Mouse (Mus musculus) hindbrain, embryonic 16.5 days (tissue): ENCODE measurements around the gene Gtpbp8. TPM values are rescaled to one million over a fixed set of nuclear protein-coding genes. Genes with fewer than 3 reads are reported as not detected.

Source experiments
- ATAC-seq: fragments of 200-750 bp; cut with Nextera tagmentation; 2 replicates; pipeline ENCODE4 v1.8.0; 2017; ENCODE audit warnings: moderate TSS enrichment, moderate library complexity
- H3K27ac ChIP-seq: fragments of 300-500 bp; sonication (generic); 2 replicates; pipeline ENCODE4 v1.5.1; 2014; ENCODE audit warnings: low read depth, mild to moderate bottlenecking, control low read depth, low read length, moderate library complexity
- H3K27me3 ChIP-seq: fragments of 300-500 bp; sonication (generic); replicated peaks from 2 replicates; pipeline ENCODE4 v1.6.1; 2014; ENCODE audit warnings: low read length; ENCODE audit not compliant: control insufficient read depth, insufficient read depth
- H3K36me3 ChIP-seq: fragments of 300-500 bp; sonication (generic); 2 replicates; pipeline ENCODE4 v1.6.1; 2014; ENCODE audit warnings: mild to moderate bottlenecking, low read length, moderate library complexity, mixed read lengths; ENCODE audit not compliant: control insufficient read depth, insufficient read depth
- H3K4me1 ChIP-seq: fragments of 300-500 bp; sonication (generic); 2 replicates; pipeline ENCODE4 v1.6.1; 2014; ENCODE audit warnings: low read depth, low read length; ENCODE audit not compliant: control insufficient read depth, insufficient read depth
- H3K4me2 ChIP-seq: fragments of 300-500 bp; sonication (generic); 2 replicates; pipeline ENCODE4 v1.6.1; 2014; ENCODE audit warnings: mild to moderate bottlenecking, low read length, control low read depth, moderate library complexity
- H3K4me3 ChIP-seq: fragments of 300-500 bp; sonication (generic); 2 replicates; pipeline ENCODE4 v1.5.1; 2014; ENCODE audit warnings: mild to moderate bottlenecking, low read length, control low read depth, moderate library complexity
- H3K9ac ChIP-seq: fragments of 300-500 bp; sonication (generic); 2 replicates; pipeline ENCODE4 v1.6.1; 2014; ENCODE audit warnings: low read depth, mild to moderate bottlenecking, control low read depth, low read length, moderate library complexity
- H3K9me3 ChIP-seq: fragments of 300-500 bp; sonication (generic); 2 replicates; pipeline ENCODE4 v1.6.1; 2014; ENCODE audit warnings: mild to moderate bottlenecking, low read length, moderate library complexity; ENCODE audit not compliant: control insufficient read depth
- WGBS: fragments of 180-500 bp; shearing (Covaris S2); extraction: QIAGEN DNeasy Blood & Tissue Kit; methylation state at CpG from one replicate; pipeline ENCODE4 v1.1.7; 2014; 5-methylcytosine and 5-hydroxymethylcytosine counted together
- polyA plus RNA-seq: library from polyadenylated mRNA; unstranded; fragments of >200 nt; fragmentation: Nextera tagmentation; extraction: Ambion mirVana; gene quantifications from 2 replicates; pipeline ENCODE4 v1.2.1, GENCODE M21; 2015

Gtpbp8 gene
- polyA plus RNA-seq, 1 experiment from 2014 or later = 35.4 TPM

DNA sequence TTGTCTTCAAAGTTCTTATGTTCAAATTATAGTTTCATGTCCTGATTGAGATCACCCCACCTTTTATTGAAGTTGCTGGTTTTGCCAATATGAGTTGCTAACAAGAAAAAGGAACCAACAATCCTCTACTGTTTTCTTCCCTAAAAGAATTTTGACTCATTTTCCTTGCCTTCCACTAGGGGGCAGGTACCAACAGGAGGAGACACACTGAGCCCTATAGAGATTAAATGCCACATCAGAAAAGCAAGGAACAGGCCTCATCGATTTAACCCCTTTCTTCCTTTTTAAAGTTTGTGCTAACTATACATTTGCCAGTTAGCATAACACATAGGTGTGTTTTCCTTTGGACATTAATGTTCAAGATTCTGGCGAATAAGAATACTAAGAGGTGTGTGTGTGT, 21.8 kb upstream of the Gtpbp8 start:
- Histone ChIP-seq H3K9ac (no peak overlapping the region), H3K4me1 (no peaks in the 10 kb centered on the region), H3K27ac (no peak overlapping the region), H3K4me2 (no peak overlapping the region), H3K36me3 (no peaks in the 10 kb centered on the region), H3K27me3 (no peaks in the 10 kb centered on the region), H3K4me3 (no peak overlapping the region), H3K9me3 (no peaks in the 10 kb centered on the region)
- WGBS = 63% methylated on average over 2 of the region's 2 CpGs
- peak; percentile 60; the same call in 1 of the 2 replicates for ATAC-seq

DNA sequence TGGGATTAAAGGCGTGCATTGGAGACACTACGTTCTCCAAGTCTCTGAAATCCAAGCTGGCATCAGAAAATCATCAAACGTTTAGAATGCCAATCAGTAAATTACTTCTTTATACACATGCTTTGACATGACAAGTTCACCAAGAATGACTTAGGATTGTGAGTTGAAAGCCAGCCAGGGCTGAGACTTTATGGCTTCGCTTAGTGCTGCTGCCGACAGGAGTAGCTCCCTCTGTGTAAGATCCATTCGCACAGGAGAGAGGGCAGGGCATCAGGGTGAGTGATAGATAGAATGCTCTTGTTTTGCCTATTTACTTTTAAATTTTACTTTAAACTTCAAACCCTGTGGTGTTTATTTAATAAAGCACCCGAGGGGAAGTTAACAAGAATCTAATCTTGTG, 21.3 kb upstream of the Gtpbp8 start:
- no peaks in the 10 kb centered on the region for H3K4me1 ChIP-seq
- no peak overlapping the region for H3K9ac ChIP-seq
- H3K36me3 ChIP-seq = no peaks in the 10 kb centered on the region
- H3K4me3 ChIP-seq = no peak overlapping the region
- no peak overlapping the region for H3K27ac ChIP-seq
- H3K9me3 ChIP-seq = no peaks in the 10 kb centered on the region
- no peaks in the 10 kb centered on the region for H3K27me3 ChIP-seq
- H3K4me2 ChIP-seq = no peak overlapping the region
- 89% methylated on average over 7 of the region's 7 CpGs for WGBS
- no peak for ATAC-seq

DNA sequence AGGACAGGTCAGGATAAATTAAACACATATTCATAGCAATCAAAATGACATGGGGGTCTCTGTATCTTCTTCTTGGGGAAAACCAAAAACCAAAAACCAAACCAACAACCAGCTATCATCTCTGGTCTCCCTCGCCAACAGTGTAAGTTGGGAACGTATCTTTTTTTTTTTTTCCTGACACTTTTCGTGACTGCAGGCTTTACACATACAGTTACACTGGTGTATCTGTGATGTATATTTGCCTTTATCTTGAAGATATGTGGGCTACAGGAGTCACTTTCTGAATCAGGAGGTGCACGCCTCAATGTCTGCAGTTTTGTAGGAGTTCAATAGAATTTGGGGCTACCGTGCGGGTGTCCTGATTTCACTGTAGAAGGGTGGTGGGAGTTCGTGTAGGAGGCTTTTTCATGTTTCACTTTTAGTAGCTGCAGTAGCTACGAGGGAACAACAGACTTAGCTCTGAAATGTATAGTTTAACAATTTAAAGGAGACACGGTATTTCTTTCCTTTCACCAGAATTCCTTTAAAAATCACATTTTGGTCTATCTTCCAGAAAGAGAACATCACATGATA, 20.2 kb upstream of the Gtpbp8 start:
- Histone ChIP-seq H3K36me3 (no peaks in the 10 kb centered on the region), H3K9ac (no peak overlapping the region), H3K4me2 (no peak overlapping the region), H3K27me3 (no peaks in the 10 kb centered on the region), H3K4me3 (no peak overlapping the region), H3K27ac (no peak overlapping the region), H3K9me3 (no peaks in the 10 kb centered on the region), H3K4me1 (no peaks in the 10 kb centered on the region)
- WGBS = 92% methylated on average over 9 of the region's 9 CpGs
- no peak for ATAC-seq

DNA sequence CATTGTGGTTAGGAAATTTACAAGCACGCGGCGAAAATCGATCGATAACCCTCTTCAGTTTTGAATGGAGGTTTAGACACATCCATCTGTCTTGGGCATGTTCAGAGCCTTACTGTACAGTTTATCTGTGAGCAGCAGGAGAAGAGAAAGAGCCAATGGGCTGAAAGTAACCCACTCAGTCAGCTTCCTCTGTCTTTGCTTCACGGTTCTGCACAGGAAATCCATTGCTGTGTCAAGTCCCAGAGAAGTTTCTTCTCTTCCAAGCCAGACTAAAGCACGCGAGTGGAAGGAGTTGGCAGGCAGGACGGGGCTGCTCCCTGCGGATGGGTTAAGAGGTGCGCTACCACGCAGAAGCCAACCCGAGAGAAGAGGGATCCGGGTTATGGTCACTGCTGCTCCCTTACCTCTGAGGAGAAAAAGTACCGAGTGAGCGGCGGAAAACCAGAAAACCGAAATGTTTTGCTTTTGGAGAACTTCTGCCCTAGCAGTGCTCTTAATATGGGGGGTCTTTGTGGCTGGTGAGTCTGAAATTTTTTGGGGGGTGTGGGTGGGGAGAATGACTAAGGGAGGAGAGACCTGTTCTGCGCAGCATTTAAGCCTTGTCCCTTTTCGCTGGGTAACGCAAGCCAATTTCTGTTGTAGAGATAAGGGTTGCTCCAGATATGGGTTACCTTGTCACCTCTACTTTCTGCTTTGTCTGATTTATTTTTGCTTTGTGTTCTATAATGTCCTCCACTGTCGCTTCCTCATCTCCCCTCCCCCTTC, 19.6 kb upstream of the Gtpbp8 start, which contains the start of gene Cd200r1:
Cd200r1 (plus strand) TSS at position 182 of the 765 bp plus-strand sequence.
- WGBS = 85% methylated on average over 22 of the region's 22 CpGs
- H3K36me3 ChIP-seq = no peaks in the 10 kb centered on the region
- ATAC-seq = no peak
- no peaks in the 10 kb centered on the region for H3K9me3 ChIP-seq
- H3K27me3 ChIP-seq = no peaks in the 10 kb centered on the region
- H3K27ac ChIP-seq = no peak within 1 kb of the TSS
- H3K4me3 ChIP-seq = no peak within 1 kb of the TSS
- H3K4me1 ChIP-seq = no peaks in the 10 kb centered on the region
- no peak within 1 kb of the TSS for H3K9ac ChIP-seq
- no peak within 1 kb of the TSS for H3K4me2 ChIP-seq

DNA sequence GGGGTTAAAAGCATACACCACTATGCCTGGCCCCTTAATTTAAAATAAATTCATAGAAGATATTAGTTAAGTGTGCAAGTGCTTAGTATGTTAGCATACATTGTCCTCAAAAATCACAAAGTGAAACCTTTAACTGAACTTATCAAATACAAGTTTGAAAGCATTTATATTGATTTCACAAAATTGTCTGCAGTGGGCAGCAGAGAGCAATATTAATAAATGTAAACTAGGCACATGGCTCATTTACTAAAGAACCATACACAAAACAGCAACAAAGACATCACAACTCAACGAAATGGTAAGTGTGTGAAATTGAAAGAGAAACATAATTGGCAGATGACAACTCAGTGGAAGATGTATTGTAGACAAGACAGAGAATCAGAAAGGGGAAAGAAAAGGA, 15.6 kb upstream of the Gtpbp8 start:
- Histone ChIP-seq H3K27me3 (no peaks in the 10 kb centered on the region), H3K9ac (no peak overlapping the region), H3K9me3 (no peaks in the 10 kb centered on the region), H3K4me1 (no peaks in the 10 kb centered on the region), H3K27ac (no peak overlapping the region), H3K4me3 (no peak overlapping the region), H3K4me2 (no peak overlapping the region), H3K36me3 (no peaks in the 10 kb centered on the region)
- ATAC-seq = no peak
- WGBS = 73% methylated on average over 1 of the region's 1 CpGs

DNA sequence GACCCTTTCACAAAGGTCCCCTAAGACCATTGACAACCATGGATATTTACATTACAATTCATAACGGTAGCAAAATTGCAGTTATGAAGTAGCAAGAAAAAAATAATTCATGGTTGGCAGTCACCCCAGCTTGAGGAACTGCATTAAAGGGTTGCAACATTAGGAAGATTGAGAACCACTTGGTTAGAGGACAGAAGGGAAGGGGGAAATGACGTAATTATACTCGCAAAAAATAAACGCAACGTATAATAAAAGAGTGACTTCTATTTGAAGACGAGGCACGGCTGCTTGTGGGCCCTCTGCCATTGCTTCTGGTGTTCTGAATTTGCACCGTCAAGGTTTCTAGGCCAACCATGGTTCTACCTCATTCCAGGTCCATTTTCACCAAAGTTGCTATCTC, 11.5 kb upstream of the Gtpbp8 start:
- H3K9ac ChIP-seq = no peak overlapping the region
- no peak for ATAC-seq
- no peak overlapping the region for H3K4me3 ChIP-seq
- H3K36me3 ChIP-seq = no peaks in the 10 kb centered on the region
- H3K9me3 ChIP-seq = no peaks in the 10 kb centered on the region
- no peaks in the 10 kb centered on the region for H3K27me3 ChIP-seq
- no peak overlapping the region for H3K4me2 ChIP-seq
- WGBS = 92% methylated on average over 8 of the region's 8 CpGs
- H3K4me1 ChIP-seq = no peaks in the 10 kb centered on the region
- H3K27ac ChIP-seq = no peak overlapping the region

DNA sequence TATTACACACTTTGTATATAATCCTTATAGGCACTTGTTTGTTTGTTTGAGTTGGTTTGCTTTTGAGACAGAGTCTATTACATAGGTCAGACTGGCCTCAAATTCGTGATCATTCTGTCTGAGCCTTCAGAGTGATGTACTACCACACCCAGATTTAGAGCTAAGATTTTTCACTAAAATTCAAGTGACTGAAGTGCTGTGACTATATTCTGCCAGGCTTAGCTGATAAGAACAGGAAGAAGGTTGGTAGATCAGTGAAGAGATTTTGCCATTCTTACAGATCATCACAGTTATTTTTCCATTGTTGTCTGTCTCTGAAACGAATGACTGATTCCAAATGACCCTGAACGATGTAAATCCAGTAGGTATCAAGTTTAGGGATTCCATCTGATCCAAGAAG, 1.8 kb upstream of the Gtpbp8 start:
- H3K4me2 ChIP-seq = no peak overlapping the region
- WGBS = 61% methylated on average over 3 of the region's 3 CpGs
- H3K4me3 ChIP-seq = no peak overlapping the region
- H3K4me1 ChIP-seq = peaks cover 13% of the 10 kb centered on the region
- no peaks in the 10 kb centered on the region for H3K27me3 ChIP-seq
- H3K36me3 ChIP-seq = no peaks in the 10 kb centered on the region
- no peaks in the 10 kb centered on the region for H3K9me3 ChIP-seq
- H3K27ac ChIP-seq = no peak overlapping the region
- no peak overlapping the region for H3K9ac ChIP-seq
- no peak for ATAC-seq

DNA sequence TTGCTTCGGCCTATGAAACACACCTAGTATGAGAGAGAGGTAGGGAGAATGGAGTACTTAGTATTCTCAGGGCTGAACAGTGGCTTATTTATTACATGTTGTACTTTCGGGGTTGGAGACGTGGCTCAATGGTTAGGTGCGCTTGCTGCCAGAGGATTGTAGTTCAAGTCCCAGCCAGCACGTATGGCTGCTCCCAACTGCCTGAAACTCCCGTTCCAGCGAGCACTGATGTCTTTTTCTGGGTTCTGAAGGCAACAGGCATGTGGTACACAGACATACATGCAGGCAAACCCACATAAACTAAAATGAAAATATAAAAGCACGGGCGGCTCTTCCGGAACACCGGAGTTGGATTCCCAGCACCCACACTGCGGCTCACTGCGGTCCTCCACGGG, 695 bp downstream of the Gtpbp8 start:
- 7% methylated on average over 14 of the region's 14 CpGs for WGBS
- peak; percentile 21 for ATAC-seq
- peaks cover 13% of the 10 kb centered on the region for H3K4me1 ChIP-seq
- H3K4me3 ChIP-seq = peak overlapping the region; percentile 88
- no peaks in the 10 kb centered on the region for H3K27me3 ChIP-seq
- peak overlapping the region; percentile 94 for H3K9ac ChIP-seq
- H3K9me3 ChIP-seq = no peaks in the 10 kb centered on the region
- peak overlapping the region; percentile 98 for H3K27ac ChIP-seq
- H3K4me2 ChIP-seq = peak overlapping the region; percentile 72
- H3K36me3 ChIP-seq = peaks cover 9% of the 10 kb centered on the region

DNA sequence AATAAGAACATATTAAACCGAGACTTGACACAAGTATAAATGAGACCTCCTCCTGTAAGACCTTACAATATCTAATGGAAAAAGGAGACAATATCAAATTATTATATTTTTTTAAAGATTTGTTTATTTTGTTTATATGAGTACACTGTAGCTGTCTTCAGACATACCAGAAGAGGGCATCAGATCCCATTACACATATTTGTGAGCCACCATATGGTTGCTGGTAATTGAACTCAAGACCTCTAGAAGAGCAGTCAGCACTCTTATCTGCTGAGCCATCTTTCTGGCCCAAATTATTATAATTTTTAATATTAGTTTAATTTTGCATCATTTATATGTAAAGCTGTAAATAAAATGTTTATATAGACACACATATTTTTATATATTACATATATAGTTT, 3.4 kb downstream of the Gtpbp8 start:
- no peak for ATAC-seq
- H3K4me2 ChIP-seq = no peak overlapping the region
- no peak overlapping the region for H3K4me3 ChIP-seq
- peaks cover 13% of the 10 kb centered on the region for H3K4me1 ChIP-seq
- H3K27ac ChIP-seq = no peak overlapping the region
- no peaks in the 10 kb centered on the region for H3K27me3 ChIP-seq
- no peaks in the 10 kb centered on the region for H3K9me3 ChIP-seq
- WGBS = 98% methylated on average over 1 of the region's 1 CpGs
- H3K36me3 ChIP-seq = peaks cover 21% of the 10 kb centered on the region
- no peak overlapping the region for H3K9ac ChIP-seq
